Mouse (Mus musculus) bone marrow macrophage, adult 2 months (primary cell): ENCODE data around the gene Rbm33.

ENCODE experiments used
- CTCF ChIP-seq: IDR thresholded peaks from 2 replicates; pipeline ENCODE4 v1.5.1; 2012; ENCODE audit warnings: low read depth, mild to moderate bottlenecking, low read length, moderate library complexity
- POLR2A ChIP-seq: IDR thresholded peaks from 2 replicates; pipeline ENCODE4 v1.6.1; 2012; ENCODE audit warnings: mild to moderate bottlenecking, low read depth, low read length, borderline replicate concordance

DNA sequence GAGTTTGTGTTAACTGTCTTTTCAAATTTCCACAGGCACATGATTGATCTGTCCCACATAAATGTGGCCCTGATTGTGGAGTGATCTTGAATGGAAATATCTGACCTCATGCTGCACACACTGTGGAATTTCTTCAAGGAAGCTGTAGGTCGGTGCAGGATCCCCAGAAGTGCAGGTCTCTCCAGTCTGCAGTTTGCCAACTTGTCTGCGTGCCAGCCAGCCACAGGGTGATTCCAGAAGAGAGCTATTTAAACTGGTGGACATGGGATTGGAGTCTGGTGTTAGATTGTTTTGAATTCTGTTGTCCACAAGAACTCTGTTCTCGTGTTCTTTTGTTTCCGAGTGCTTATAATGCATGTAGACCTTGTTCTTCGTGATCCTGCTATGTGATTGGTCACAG lies 96.6 kb downstream of the Rbm33 start:
- TF ChIP-seq CTCF (no peak), POLR2A (no peak)
